Mouse (Mus musculus) naive thymus-derived CD4-positive, alpha-beta T cell, adult 5 months (primary cell): ENCODE data around the gene Ifng. TPM values are rescaled to one million over a fixed set of nuclear protein-coding genes. Genes with fewer than 3 reads are reported as not detected.

ENCODE experiments used
- polyA plus RNA-seq: library from polyadenylated mRNA; unstranded; fragments of 100-300 nt; shearing (Covaris generic); gene quantifications from one replicate; pipeline ENCODE4 v1.2.1, GENCODE M21; 2017

Ifng gene
- 0.39 TPM for polyA plus RNA-seq

GRCm38 (mm10) chr10:118440742-118441240 lies at the start of gene Ifng:
Gene Ifng (plus strand): TSS chr10:118441046.

Other genes with a start within 250 kb of the Ifng start
- gene Il22, start 236.1 kb upstream of the Ifng start, polyA plus RNA-seq: not detected
- not detected for gene Gm32717, start 200.3 kb upstream of the Ifng start, polyA plus RNA-seq
- gene Gm32802, start 182.4 kb upstream of the Ifng start, polyA plus RNA-seq: not detected
- gene Iltifb, start 146.0 kb upstream of the Ifng start, polyA plus RNA-seq: not detected
- gene Gm9040, start 114.1 kb upstream of the Ifng start, polyA plus RNA-seq: not detected
- gene Gm9044, start 108.6 kb upstream of the Ifng start, polyA plus RNA-seq: not detected
- gene Gm9045, start 103.2 kb upstream of the Ifng start, polyA plus RNA-seq: not detected
- gene Gm9046, start 97.8 kb upstream of the Ifng start, polyA plus RNA-seq: not detected
- gene Gm9048, start 92.4 kb upstream of the Ifng start, polyA plus RNA-seq: not detected
- not detected for gene Gm9049, start 86.9 kb upstream of the Ifng start, polyA plus RNA-seq